Mouse (Mus musculus) layer of hippocampus, postnatal 14 days (tissue): ENCODE data around the gene Igf2bp2. TPM values are rescaled to one million over a fixed set of nuclear protein-coding genes. Genes with fewer than 3 reads are reported as not detected.
A peak's percentile ranks its signal among the peaks of the same experiment; 100 is the strongest.

Source experiments
- DNase-seq, 2 experiments: peaks; one replicate each; pipeline ENCODE4 v3.0.0; 2021 to 2022; ENCODE audit warnings: low spot score in 2 of 2, mixed read lengths in 1 of 2
- total RNA-seq, 2 experiments: library from RNA; stranded (reverse); gene quantifications; 2 replicates each; pipeline ENCODE4 v1.2.3; 2021

Gene Igf2bp2
- total RNA-seq, 2 experiments from 2014 or later, result 1.1 TPM

DNA sequence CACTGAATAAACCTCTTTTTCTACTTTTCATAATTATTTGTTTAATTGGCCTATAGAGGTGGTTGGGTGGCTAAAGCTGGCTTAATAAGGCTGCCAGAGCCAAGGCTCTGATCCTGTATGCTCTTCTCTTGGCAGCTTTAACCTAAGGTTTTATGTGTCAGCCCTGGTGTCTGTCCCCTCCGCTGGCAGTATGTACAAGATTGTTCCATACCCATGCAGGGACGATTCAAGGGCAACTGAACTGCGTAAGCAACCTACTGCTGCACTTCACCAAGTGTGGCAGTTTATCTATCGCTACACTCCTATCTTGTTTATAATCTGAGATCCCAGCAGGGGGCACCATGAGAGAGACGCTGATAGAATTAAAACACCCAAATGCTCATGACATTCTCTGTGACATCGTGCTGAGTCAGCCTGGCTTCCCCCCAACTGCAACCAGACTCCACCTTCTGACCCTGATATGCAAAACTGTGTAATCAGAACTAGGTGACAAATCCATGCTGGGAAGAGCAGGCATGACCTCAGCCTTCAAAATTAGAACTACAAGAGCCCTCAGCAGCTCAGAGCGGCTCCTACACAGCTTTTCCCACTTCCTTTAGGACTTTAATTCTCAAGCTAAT lies 55.1 kb downstream of the Igf2bp2 start:
- peak; percentile 32 to 41 for DNase-seq

DNA sequence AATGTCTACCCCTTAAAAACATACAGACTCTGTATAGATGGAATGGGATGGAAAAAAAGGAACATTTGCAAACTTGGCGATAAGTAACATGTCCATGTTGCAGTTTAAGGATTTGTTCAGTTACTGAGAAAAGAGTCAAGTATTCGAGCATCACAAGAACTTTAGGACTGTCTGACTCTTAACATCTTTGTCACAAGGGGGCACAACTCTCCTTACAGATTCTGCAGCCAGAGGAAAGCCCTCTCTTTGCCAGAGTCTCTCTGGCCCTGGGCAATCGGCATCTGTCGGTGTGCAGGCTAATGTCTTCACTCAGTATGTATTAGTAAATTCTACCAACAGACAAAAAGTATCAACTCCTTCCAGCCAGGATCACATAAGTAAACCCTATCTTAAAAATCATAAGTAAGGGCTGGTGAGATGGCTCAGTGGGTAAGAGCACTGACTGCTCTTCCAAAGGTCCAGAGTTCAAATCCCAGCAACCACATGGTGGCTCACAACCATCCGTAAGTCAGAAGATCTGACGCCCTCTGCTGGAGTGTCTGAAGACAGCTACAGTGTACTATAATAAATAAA lies 57.0 kb downstream of the Igf2bp2 start:
- no peak for DNase-seq

- DNase-seq, result no peak
Observed at GRCm38 (mm10) chr16:22100067-22100466, 63.0 kb downstream of the Igf2bp2 start.

DNA sequence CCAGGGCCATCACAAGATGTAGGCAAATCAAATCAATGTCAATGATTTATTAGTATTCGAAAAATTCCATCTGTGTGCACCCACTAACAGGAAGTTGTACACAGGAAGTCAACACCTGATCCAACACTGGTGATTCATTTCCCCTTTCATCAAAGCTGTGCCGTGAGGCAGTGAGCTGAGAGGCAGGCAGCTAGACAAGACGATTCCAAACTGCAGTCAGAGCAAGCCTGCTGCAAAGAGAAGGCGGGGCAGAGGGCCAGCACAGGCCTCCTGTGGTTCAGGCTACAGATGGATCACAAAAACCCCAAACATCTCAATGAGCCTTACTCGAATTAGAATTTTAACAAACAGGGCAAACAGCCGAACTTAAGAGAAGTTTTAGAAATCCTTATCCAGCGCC lies 65.4 kb downstream of the Igf2bp2 start:
- no peak for DNase-seq

- DNase-seq, result no peak
Observed at GRCm38 (mm10) chr16:22095751-22096150, 67.3 kb downstream of the Igf2bp2 start.

DNA sequence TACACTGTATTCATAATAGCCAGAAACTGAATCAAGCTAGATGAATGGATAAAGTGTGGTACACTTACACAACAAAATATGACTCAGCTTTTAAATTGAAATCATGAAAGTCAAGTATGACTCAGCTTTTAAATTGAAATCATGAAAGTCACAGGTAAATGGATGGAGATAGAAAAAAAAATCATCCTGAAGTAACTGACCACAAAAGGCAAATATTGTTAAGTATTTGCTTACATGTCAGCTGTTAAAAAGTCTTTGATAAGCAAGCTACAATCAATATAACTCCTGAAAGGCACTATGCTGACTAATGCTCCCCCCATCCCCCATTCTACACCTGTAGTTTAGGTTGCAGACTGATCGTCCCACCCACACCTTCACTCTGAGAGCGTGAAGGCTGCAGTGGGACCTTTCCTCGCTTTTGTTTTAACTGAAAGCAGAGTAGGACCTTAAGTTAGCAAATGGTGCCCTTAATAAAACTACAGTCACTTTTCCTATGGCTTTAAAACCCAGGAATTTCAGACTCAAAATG lies 71.8 kb downstream of the Igf2bp2 start:
- no peak for DNase-seq

- DNase-seq, result no peak
Observed at GRCm38 (mm10) chr16:22085411-22085810, 77.7 kb downstream of the Igf2bp2 start.

DNA sequence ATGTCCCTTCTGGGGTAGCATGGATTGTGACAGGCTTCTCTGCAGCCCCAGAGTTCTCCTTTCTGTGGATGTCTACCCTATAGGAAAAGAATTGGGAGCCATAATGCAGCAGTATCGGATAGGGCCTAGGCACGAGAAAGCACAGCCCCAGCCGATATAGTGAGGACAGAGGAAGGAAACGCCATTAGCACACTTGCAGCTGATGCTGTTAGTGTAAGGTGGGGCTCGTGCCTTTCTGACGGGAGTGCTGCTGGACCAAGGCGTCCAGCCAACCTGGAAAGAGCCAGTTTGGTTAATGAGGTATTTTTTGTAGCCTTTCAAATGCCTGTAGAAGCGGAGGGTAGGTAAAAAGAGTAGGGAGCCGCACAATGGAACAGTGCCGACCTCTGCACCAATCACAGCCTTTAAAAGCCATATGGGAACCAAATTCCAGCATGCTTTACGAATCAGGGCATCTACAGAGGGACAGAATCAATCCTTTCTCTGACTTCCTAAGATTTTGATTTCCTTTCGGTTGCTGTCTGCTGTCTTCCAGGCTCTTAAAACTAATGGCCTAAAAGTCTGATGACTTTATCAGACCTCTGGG lies 82.9 kb downstream of the Igf2bp2 start:
- DNase-seq, result no peak

- DNase-seq, result no peak
Observed at GRCm38 (mm10) chr16:22076620-22076941, 86.5 kb downstream of the Igf2bp2 start.

GRCm38 (mm10) chr16:22075829-22076619 lies 87.1 kb downstream of the Igf2bp2 start:
- no peak for DNase-seq

DNA sequence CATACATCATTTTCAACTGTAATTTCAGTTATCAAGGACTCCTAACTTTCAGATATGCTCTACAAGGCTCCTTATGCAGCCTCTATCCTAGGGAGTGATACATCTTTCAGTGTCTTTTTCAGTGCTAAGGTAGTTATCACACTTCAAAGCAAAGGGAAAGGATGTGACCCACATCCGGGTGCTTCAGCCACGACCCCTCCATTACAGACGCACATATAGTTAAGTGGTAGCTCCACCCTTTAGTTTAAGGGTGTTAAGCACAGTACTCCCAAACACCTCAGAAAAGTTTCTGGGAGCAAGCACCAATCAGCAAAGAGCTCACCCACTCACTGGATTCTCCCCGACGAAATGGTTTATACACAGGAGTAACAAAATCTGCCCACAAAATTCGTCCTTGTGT lies 88.0 kb downstream of the Igf2bp2 start:
- DNase-seq, result no peak

- no peak for DNase-seq
Observed at GRCm38 (mm10) chr16:22071361-22071760, 91.7 kb downstream of the Igf2bp2 start.

- DNase-seq, result no peak
Observed at GRCm38 (mm10) chr16:22067406-22067805, 95.7 kb downstream of the Igf2bp2 start.

- DNase-seq, result no peak
Observed at GRCm38 (mm10) chr16:22065536-22065935, 97.6 kb downstream of the Igf2bp2 start.

DNA sequence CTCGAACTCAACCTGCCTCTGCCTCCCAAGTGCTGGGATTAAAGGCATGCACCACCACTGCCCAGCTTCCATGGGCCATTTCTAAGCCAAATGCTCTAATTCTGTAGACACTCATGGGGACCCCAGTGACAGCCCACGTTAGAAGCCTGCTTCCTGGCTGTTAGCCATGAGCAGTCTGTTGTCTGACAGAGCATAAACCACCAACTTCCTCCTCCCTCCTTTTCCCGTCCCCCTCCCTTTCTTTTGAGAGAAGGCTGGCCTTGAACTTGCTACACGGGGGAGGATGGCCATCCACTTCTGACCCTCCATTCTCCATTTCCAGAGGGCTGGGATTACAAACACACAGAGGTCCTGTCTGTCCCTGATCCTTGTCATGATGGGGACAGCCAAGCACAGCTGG lies 100.8 kb downstream of the Igf2bp2 start:
- no peak for DNase-seq

GRCm38 (mm10) chr16:22061555-22062160 lies 101.4 kb downstream of the Igf2bp2 start:
- no peak for DNase-seq

DNA sequence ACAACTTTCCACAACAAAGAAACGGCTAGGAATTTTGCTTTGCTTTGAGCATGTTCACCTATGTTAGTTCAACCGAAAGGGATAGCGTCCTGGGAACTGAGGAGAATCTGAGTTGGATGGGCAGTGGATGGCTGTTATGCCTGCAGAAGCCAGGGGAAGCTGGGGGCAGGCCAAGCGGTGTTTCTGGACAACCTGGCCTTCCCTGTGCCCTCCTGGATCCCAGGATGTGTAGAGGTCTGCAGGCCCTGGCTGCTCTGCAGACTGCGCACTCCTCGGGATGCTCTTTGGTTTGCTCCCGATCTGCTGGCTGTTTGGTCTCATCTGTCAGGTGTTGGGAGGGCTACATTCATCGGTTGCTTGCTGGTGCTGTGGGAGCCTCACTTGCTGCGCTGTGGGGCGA lies 102.7 kb downstream of the Igf2bp2 start:
- no peak for DNase-seq

DNA sequence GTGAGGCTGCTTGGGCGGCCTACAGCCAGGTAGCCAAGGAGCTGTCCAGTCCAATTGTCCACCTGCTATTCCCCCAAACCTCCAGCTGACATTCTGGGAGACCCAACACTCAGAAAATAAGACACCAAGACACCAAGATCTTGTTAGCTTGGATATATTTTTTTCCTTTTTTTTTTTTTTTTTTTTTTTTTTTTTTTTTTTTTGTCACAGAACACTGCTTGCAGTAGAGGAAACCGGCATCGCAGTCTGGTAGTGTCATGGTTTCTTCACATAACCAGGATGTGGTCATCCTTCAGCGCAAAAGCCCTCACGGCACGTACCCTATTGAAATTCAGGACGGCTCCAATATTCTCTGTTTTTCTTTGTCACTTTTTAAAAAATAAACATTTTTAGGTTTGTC lies 104.2 kb downstream of the Igf2bp2 start:
- no peak for DNase-seq

DNA sequence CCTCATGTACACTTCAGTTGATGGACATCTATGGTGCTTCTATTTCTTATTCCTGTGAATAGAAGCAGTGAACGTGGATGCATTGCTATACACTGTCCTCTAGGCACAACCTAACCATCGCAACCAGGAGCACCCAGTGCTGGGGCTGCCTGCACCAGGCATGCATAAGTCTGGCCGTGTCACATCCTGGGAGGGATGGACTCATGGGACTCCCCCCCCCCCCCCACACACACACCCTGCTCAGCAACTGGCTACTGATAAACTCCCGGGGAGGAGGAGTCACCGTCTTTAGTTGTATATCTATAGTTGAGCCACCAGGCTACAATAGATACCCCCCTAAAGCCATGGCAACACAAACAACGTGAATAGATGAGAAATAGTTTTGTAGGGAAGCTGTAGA lies 105.6 kb downstream of the Igf2bp2 start:
- DNase-seq, result no peak

DNA sequence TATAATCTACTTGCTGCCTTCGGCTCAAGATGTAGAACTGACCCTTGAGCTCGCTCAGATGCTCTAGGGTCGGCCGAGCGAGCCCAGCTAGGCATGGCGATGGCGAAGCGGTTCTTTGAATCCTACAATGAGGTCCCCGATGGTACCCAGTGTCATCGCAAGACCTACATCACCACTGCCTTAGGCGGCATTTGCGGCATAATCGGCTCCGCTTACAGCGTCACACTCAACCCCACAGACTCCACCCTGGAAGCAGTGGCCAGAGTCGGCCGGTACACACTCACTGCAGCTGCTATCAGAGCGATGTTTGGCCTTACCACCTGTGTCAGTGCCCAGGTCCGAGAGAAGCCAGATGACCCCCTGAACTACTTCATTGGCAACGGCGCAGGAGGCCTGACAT lies 109.7 kb downstream of the Igf2bp2 start:
- no peak for DNase-seq

- DNase-seq, result no peak
Observed at GRCm38 (mm10) chr16:22046739-22047366, 116.2 kb downstream of the Igf2bp2 start.
